Mouse (Mus musculus) cerebellum, adult 9-10 months (tissue): ENCODE data around the gene Tsen54.
A peak's percentile ranks its signal among the peaks of the same experiment; 100 is the strongest.

Experiments
- DNase-seq: peaks from one replicate; pipeline ENCODE4 v3.0.0; 2022

Tsen54 gene

GRCm38 (mm10) chr11:115805005-115805404, 9.5 kb upstream of the Tsen54 start:
- DNase-seq = no peak

- DNase-seq = no peak
Measured at GRCm38 (mm10) chr11:115806154-115806553, 8.4 kb upstream of the Tsen54 start.

- no peak for DNase-seq
Measured at GRCm38 (mm10) chr11:115807306-115807705, 7.2 kb upstream of the Tsen54 start.

GRCm38 (mm10) chr11:115807971-115808370, 6.6 kb upstream of the Tsen54 start:
- DNase-seq = no peak

- no peak for DNase-seq
Measured at GRCm38 (mm10) chr11:115808696-115809310, 5.7 kb upstream of the Tsen54 start.

GRCm38 (mm10) chr11:115809311-115809781, 5.2 kb upstream of the Tsen54 start:
- no peak for DNase-seq

GRCm38 (mm10) chr11:115810377-115810776, 4.1 kb upstream of the Tsen54 start:
- DNase-seq = no peak

GRCm38 (mm10) chr11:115811381-115812093, 3.0 kb upstream of the Tsen54 start:
- no peak for DNase-seq

GRCm38 (mm10) chr11:115812095-115812494, 2.4 kb upstream of the Tsen54 start:
- no peak for DNase-seq

- DNase-seq = peak; percentile 55
Measured at GRCm38 (mm10) chr11:115812533-115813420, 1.7 kb upstream of the Tsen54 start.

GRCm38 (mm10) chr11:115813507-115814296, 822 bp upstream of the Tsen54 start, which contains the start of gene Caskin2:
Gene Caskin2 (minus strand): TSS chr11:115813639.
- peak; percentile 94 for DNase-seq

- DNase-seq = peak; percentile 8
Measured at GRCm38 (mm10) chr11:115817331-115817730, 2.8 kb downstream of the Tsen54 start.

GRCm38 (mm10) chr11:115819915-115820623, 5.5 kb downstream of the Tsen54 start:
- no peak for DNase-seq

- no peak for DNase-seq
Measured at GRCm38 (mm10) chr11:115821001-115821400, 6.5 kb downstream of the Tsen54 start.

- DNase-seq = peak; percentile 79
Measured at GRCm38 (mm10) chr11:115823774-115824740, 9.5 kb downstream of the Tsen54 start, which contains the start of gene Llgl2. Gene Llgl2 (plus strand): TSS chr11:115824049.

GRCm38 (mm10) chr11:115824813-115825212, 10.3 kb downstream of the Tsen54 start:
- no peak for DNase-seq

- DNase-seq = no peak
Measured at GRCm38 (mm10) chr11:115826487-115826886, 12.0 kb downstream of the Tsen54 start.

GRCm38 (mm10) chr11:115827624-115828023, 13.1 kb downstream of the Tsen54 start:
- DNase-seq = no peak

GRCm38 (mm10) chr11:115829036-115829435, 14.5 kb downstream of the Tsen54 start:
- DNase-seq = no peak

- DNase-seq = peak; percentile 8
Measured at GRCm38 (mm10) chr11:115830550-115831325, 16.2 kb downstream of the Tsen54 start.
